Mouse (Mus musculus) fat pad, adult 2 months (tissue): Measurements from ENCODE around the gene Setdb1.

Experiments used
- DNase-seq: peaks from one replicate; pipeline ENCODE4 v3.0.0-alpha.2; 2011; ENCODE audit warnings: low read depth, low spot score; ENCODE audit errors: extremely low read depth

Setdb1 gene

DNA sequence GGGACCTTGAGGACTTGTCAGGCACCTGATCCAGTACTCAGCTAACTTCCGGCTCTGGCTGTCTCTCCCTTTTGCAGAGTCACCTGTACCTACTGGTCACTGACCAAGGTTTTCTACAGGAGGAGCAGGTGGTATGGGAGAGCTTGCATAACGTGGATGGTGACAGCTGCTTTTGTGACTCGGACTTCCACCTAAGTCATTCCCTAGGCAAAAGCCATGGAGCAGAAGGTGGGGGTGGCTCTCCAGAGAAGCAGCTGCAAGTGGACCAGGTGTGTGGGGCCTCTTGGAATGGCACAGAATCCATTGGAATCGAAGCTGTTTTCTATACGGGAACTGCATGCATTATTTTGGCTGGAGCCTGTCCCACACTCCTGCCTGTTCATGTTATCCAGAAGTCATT lies 62.3 kb downstream of the Setdb1 start:
- no peak for DNase-seq

DNA sequence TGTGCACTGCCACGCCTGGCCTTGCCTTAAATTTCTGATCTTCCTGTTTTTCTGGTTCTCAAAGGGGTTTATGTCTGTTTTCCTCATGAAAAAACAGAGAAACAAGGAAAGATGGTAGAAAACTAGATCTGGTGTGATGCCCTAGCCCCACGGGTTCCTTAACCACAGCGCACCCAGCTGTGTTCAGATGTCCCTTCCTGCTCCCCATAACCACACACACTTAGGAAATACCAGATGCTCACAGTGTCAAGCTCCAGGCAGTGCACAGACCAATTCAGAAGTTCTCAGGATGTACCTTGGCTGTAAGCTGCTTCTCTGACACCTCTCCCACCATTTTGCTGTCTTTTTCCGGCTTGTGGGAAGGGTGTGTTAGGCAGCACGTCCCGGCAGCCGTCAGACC lies 62.7 kb downstream of the Setdb1 start:
- no peak for DNase-seq

DNA sequence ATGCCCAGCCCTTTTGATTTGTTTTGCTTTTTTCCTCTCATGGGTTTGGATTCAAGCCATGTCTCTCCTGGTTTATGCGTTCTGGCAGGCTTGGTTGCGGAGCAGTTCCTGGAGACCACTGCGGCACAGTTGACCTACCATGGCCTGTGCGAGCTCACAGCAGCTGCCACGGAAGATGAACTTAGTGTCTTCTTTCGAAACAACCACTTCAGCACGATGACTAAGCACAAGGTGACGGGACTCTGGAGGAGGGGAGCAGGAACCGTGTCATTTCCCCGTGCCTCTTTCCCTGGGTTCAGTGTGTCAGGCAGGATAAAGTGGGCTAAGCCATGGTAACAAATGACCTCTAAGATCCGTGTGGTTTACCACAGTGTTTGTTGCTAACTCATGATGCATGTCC lies 63.5 kb downstream of the Setdb1 start:
- no peak for DNase-seq

DNA sequence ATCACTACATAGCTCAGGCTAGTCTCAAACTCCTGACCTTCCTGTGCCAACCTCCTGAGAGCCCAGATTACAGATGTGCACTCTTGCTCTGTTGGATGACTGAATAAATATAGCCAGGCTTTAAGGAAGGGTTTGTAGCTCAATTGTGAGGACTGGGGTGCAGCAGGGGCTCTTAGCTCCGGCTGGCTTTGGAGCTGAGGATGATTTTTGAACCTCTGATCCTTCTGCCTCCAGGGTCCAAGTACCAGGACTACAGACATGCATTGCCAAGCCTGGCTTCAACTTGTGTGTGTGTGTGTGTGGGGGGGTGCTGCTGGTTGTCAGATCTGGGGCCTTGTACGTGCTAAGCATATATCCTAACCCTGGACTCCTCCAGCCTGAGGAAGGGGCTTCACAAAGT lies 64.1 kb downstream of the Setdb1 start:
- no peak for DNase-seq

DNA sequence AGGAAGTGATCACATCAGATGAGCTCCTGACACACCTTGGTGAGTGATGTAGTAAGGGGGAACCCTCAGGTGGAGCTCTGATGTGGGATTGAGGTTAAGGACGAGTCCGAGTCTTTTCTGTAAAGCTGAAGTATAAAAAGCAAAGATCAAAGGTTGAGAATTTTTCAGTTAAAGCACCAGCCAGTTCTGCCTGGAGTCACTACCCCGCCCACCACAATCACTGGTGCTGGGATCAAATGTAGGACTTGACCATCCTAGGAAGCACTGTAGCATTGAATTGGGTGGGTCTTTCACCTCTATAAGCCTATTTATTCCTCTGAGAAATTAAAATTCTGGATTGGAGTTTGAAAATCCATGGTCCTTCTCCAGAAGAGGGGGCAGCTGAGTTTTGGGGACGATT lies 66.0 kb downstream of the Setdb1 start:
- DNase-seq = no peak

DNA sequence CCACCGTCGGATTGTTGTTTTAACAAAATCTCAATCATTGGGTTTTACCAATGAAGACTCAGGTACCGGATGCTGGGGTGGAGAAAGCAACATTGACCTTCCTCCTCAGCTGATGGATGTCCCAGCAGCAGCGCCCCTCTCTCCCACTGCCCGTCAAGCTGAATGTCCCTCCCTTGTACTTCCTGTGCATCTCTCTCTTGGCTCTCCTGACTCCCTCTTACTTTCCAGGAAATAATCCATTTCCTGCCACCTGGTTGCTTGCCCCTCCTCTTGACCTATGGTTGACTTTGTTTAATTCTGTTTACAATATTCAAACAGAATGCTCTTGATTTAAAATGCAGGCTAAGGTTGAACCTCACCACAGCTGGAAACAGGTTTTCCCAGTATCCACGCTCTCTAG lies 66.8 kb downstream of the Setdb1 start:
- no peak for DNase-seq

DNA sequence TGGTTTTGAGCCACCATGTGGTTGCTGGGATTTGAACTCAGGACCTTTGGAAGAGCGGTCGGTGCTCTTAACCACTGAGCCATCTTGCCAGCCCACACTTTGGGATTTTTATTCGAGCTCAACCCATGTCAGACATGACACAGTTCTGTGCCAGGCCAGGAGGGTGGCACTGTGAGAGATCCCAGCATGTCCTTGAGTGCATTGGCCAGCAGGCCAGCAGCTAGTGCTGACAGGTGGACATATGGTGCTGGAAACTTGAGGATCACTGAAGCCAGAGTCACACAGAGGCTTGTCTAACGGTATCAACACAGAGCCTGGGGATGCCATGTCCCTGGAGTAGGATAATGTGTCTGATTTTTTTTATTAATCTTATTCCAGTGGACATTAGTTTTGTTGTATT lies 67.6 kb downstream of the Setdb1 start:
- DNase-seq = no peak

DNA sequence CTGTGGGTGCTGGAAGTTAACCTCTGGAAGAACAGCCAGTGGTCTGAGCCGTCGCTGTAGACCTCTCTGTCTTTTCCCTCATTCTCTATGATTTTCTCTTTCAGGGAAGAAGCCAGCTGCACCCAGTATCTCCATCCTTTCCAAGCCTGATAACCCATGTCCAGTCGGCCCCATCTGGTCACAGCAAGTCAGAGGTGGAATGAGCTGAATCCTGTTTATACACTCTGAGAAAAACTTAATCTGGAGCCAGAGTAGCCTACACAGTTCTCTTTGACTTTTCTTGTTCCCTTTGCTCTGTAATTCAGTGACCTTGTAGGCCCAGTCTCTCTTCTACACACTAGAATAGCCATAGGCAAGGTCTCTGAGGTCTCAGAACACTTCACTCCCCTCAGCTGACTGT lies 69.5 kb downstream of the Setdb1 start:
- no peak for DNase-seq

DNA sequence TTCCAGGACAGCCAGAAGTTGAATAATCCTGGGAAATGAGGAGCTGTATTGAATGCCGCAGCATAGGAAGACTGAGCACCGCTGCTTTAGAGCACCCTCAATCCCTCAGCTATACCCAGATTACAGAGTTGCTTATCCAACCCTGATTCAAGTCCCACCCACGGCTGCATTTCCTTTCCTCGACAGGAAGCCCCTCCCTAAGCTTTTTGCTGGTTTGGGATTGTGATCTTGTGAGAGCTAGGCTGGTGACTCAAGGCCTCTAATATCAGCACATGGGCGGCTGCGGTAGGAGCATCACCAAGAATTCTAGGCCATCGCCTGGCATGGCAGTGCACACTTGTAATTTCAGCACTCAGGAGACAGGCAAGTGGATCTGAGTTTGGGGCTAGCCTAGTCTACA lies 70.5 kb downstream of the Setdb1 start:
- DNase-seq = no peak

DNA sequence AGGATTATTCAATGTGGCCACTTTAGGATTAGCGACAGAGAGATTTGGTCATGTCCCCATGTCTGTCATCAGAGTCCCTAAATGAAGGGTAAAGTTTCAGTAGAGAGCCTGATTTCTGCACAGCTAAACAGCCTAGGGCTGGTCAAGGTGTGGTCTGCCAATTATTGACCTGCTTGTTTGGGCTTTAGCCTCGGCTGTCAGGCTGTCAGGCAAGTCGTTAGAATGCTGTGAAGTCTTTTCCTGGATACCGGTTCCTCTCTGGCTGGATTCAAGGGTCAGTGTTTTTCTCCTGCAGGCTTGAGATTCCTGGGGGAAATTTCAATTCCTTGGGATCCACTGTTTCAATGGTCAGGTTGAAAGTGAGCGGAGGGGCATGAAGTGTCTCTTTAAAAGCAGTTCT lies 71.0 kb downstream of the Setdb1 start:
- DNase-seq = no peak

DNA sequence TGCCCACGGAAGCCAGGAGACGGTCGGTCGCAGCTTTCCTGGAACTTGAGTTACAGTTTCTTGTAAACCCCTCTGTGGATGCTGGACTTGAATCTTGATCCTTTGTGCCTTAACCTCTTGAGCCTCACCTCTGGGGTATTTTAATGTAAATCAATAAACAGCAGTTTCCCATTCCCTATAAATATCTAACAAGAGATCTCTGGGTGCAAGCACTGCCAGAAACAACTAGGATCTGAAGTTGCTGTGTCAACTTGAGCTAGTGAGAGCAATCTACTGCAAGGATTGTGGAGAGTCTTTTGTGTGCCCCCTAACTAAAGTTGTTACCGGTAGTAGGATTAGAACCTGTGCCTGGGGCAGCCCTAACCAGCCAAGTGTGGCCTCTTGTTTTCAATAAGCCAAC lies 71.6 kb downstream of the Setdb1 start:
- no peak for DNase-seq

DNA sequence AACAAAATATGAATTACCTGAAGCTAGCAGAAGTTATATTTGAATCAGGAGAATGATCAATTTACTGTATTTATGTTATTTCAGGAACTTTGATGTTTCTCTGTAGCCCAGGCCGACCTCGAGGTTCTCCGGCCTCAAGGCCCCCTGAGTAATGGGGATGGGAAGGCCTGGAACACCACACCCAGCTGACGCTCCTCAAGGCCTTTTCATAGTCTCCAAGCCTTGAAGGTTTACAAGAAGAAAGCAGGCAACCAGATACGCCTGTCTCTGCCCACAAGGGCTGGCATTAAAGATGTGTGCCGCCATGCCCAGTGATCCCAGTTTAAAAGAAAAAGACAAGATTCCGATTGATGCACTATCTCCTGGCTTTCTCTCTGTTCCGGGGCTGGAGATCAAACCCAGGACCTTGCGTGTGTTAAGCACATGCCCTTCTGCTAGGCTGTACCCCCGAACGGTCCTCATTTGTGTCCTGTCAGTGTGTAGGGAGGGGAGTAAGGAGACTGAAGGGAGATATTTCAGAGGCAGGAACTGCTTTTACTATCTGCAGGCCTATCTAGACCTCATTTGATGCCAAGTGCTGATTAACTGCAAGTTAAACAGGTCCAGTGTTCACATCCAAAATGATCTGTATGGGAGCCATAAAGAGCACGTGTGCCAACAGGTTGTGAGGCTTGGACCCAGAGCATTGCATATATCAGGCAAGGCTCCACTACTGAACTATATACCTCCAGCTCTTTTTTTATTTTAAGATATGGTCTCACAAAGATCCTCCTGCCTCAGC lies 72.3 kb downstream of the Setdb1 start:
- DNase-seq = no peak

DNA sequence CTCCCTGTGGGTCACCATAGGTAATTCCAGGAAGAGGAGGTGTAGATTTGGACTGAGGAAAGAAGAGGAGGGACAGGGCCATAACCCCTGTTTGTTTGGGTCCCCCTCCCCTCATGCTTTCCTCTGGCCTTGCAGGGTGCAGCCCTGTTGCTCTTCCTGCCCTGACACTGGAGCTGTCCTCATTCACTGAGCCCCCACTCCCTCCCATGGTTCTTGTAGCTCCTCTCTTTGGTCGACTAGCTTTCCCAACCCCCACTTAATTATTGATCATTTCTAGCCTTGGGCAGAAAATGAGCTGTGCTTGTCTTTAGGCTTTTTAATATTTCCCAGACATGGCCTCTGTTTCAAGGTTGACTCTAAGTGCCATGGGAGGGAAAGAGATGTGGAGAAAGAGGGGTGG lies 72.9 kb downstream of the Setdb1 start:
- DNase-seq = no peak

DNA sequence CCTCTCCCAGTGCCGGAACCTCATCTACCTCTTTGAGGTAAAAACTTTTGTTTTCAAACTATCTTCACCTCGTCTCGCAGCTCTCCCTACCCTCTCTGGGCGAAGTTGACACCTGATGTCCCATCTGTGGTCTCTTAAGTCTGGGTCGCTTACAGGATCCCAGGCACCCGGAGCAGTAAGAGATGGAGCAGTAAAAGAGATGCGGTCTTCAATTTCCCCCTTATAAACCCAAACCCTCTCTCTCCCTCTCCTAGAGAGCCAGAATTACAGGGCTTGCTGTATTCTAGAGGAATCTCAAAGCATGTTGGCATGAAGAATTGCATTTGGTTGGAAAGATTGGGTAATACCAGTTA lies 73.4 kb downstream of the Setdb1 start:
- DNase-seq = no peak

DNA sequence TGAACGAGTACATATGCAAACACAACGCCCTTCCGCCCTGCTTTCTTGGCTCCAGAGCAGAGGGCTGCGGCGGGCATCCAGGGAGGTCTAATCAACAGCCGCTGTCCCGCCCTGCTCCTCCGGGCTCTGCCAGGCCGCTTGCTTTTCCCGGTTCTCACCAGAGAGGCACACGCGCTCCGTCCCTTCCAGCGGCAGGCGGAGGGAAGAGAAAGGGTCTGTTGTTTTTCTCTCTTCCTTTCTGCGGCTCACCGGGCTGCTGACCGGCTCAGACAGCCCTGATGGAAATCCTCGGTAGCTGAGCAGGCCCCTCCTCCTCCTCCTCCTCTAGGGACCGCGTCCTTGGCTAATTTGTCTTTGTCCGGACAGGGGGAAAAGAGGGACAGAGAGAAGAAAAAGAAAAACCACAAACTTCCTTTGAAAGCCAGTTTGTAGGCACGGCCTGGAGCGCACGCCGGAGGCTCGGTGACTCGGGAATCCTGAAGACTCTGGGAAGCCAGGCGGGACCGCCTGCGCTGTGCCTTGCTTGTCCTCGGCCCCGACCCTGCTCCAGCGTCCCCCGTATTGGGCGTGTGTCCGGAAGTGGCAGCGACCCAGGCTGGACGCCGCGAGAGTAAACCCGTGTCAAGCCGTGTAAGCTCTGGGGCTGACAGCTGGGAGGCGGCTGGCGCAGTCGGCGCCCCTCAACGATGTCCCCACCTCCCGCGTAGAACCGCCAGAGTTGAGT lies 74.0 kb downstream of the Setdb1 start:
- DNase-seq = no peak

DNA sequence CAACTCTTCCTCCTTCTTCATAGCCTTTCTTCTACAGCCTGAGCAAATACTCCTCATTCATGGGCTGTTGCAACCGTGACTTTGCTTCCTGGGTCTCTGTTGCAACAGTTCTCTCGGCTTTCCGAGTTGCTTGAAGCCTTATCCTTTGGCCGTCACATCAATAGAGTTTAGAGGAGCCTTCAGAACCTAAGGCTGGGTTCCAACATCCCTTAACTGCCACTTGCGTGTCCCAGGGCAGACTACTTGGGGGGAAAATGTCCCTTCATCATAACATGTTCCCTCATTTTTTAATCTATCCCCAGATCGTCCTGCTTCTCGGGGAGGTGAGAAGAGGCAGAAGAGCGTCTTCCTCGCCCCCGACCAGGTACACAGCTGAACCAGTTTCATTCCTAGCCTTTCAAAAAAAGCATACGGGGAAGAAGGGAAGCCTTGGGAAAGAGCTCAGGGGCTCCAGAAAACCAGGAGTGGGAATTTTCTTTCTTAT lies 74.6 kb downstream of the Setdb1 start:
- DNase-seq = peak; percentile 88

DNA sequence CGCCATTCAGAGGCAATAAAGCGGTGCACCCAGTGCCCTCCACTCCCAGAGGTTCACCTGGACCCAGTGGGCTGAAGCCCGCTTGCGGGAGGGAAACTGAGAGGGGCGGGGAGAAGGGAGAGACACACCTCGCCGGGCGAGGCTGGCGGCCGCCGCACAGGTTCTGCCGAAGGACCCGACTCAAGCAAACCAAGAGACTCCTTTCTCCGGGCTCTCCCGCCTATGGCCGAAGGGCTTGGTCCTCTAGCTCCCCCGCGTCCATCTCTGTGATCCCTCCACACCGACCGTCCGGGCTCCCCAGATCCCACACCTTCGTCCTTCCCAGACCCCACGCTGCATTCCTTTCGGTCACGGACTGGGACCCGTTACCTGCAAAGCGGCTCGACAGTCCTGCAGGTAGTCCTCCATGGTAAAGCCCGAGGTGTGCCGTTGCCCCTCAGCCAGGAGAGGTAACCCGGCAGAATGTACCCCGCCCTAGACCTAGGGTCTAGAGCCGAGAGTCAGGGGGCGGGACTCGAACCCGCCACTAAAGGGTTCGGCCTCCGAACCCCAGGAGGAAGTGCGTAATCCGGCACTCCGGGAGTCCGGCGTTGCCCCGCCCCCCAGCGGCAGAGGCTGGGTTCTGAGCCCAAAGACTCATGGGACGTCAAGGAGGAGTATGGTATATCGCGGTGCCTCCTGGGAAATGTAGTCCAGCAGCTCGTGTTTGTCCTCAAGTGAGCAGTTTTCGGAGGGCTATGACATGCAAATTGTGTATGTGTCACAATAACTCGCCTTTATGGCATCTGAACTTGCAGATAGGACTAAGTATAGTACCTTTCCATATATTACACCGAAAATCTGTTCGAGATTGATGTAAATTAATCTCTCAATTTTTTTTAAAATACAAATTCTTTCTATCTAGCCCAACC lies 75.5 kb downstream of the Setdb1 start, which contains the start of the genes Mindy1 and Prune1:
TSS of gene Mindy1 (plus strand) at position 130 of the 911 bp plus-strand sequence.
TSS of gene Prune1 (minus strand) at position 861 of the 911 bp plus-strand sequence.
- DNase-seq = no peak

DNA sequence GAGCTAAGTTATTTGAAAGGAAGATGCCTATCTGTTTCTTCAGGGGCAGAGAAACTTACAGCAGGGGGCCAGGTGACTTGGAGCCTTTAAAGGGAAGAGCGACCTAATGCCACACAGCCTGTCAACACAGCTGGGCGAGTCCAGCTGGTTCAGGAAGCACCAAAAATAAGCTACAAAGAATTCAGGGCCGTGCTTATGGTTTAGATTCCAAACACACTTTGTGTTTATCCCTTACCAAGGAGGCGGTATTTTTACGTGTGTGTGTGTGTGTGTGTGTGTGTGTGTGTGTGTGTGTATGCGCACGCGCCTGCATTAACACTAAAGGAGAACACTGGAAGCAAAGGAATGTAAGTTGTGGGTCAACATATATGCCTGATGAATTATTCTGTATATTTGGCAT lies 76.3 kb downstream of the Setdb1 start:
- DNase-seq = no peak

DNA sequence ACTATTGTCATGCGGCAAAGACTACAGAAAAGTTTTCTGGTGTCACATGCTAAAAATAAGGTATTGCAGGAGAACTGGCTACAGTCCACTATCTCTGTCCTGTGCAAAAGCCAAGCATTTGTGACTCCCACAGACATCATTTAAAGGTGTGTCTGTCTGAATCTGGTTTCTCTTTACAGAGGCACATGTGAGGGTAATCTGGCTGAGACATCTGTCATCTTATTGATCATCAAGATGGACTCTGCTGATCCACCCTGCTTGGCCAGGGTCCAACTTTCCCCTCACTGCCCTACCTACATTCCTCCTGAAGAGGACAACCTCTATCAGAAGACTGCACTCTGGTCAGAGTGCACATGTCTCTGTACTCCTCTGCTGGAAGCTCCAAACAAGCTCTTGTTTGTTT lies 79.9 kb downstream of the Setdb1 start:
- no peak for DNase-seq

DNA sequence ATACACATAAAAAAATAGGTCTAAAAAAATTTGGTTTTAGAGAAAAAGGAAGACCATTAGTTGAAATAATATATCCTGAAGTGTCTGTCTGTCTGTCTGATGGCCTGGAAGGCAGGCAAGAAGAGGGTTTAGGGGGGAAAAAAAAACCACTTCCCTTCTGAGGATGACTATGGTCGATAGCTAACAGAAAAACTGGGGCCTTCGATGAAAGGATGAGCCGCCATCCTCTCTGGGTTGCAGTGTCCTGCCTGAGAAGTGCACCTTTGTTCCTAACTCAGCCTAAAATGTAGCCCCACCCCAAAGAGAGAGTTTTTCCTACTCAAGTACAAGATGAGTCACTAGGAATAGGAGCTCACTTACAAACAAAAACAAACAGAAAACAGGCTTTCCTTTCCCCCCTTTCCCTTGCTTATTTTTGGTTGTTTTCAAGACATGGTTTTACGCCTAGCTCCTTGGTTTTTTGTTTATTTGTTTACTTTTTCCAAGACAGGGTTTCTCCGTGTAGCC lies 80.5 kb downstream of the Setdb1 start:
- no peak for DNase-seq

DNA sequence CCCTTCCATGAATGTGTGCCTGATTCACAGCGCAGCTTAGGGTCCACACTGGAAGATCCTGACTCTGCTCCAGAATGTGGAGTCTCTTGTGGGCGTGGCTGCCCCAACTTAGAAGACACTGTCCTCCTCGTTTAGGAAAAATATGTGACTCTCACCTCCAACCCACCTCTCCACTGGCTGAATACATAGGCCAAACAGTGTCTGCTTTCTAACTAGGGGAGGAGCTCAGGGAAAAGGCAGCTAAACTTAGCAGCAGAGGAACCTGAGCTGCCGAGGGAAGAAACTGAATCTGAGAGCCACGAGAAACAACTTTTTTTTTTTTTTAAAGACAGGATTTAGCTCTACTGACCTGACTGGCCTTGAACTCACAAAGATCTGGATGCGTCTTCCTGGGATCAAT lies 81.8 kb downstream of the Setdb1 start:
- DNase-seq = no peak
